Mouse (Mus musculus) lung, embryonic 15.5 days (tissue): Measurements from ENCODE around the gene Fnip2. TPM values are rescaled to one million over a fixed set of nuclear protein-coding genes. Genes with fewer than 3 reads are reported as not detected.

Source experiments
- ATAC-seq: fragments of 200-750 bp; cut with Nextera tagmentation; 2 replicates; pipeline ENCODE4 v1.8.0; 2017; ENCODE audit warnings: moderate number of reproducible peaks, borderline replicate concordance; ENCODE audit not compliant: low FRiP score, low TSS enrichment; ENCODE audit errors: extremely low read depth
- H3K27ac ChIP-seq: fragments of 300-500 bp; sonication (generic); 2 replicates; pipeline ENCODE4 v1.5.1; 2015; ENCODE audit warnings: moderate library complexity, mild to moderate bottlenecking, inconsistent platforms
- H3K27me3 ChIP-seq: fragments of 300-500 bp; sonication (generic); 2 replicates; pipeline ENCODE4 v1.6.1; 2015; ENCODE audit warnings: inconsistent platforms
- H3K36me3 ChIP-seq: fragments of 300-500 bp; sonication (generic); 2 replicates; pipeline ENCODE4 v1.6.1; 2015; ENCODE audit warnings: inconsistent platforms
- H3K4me1 ChIP-seq: fragments of 300-500 bp; sonication (generic); 2 replicates; pipeline ENCODE4 v1.6.1; 2015; ENCODE audit warnings: inconsistent platforms
- H3K4me2 ChIP-seq: fragments of 300-500 bp; sonication (generic); 2 replicates; pipeline ENCODE4 v1.6.1; 2015; ENCODE audit warnings: inconsistent platforms, mild to moderate bottlenecking, moderate library complexity
- H3K4me3 ChIP-seq: fragments of 300-500 bp; sonication (generic); 2 replicates; pipeline ENCODE4 v1.5.1; 2015; ENCODE audit warnings: mild to moderate bottlenecking, inconsistent platforms
- H3K9ac ChIP-seq: fragments of 300-500 bp; sonication (generic); 2 replicates; pipeline ENCODE4 v1.6.1; 2015; ENCODE audit warnings: inconsistent platforms
- H3K9me3 ChIP-seq: fragments of 300-500 bp; sonication (generic); 2 replicates; pipeline ENCODE4 v1.6.1; 2016; ENCODE audit warnings: inconsistent platforms
- WGBS: fragments of 180-500 bp; shearing (Covaris S2); methylation state at CpG from one replicate; pipeline ENCODE4 v1.1.7; 2015; 5-methylcytosine and 5-hydroxymethylcytosine counted together
- polyA plus RNA-seq: library from polyadenylated mRNA; unstranded; fragments of >200 nt; fragmentation: Nextera tagmentation; extraction: Ambion mirVana; gene quantifications from 2 replicates; pipeline ENCODE4 v1.2.1, GENCODE M21; 2015

The Fnip2 gene
- polyA plus RNA-seq, 1 experiment from 2014 or later, result 4.4 TPM

DNA sequence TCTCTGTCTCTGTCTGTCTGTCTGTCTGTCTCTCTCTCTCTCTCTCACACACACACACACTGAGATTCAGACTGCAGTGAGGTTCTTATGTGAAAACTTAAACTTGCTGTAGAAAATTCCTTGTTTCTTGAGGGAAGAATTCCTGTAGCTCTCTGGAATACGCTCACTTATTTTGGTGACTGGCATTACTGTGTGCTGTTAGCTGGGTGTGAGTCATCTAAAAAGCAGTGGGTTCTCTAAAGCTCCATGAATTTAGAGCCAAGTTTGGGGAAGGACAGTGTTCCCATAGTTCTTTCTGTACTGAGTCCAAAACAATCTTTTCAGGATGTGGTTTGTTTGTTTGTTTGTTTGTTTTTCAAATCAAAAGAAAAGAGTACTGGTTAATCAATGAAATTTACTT lies 142.2 kb downstream of the Fnip2 start:
- H3K4me1 ChIP-seq, result no peaks in the 10 kb centered on the region
- no peaks in the 10 kb centered on the region for H3K9me3 ChIP-seq
- WGBS, result 89% methylated on average over 1 of the region's 1 CpGs
- H3K4me2 ChIP-seq, result no peak overlapping the region
- H3K27me3 ChIP-seq, result no peaks in the 10 kb centered on the region
- no peak overlapping the region for H3K4me3 ChIP-seq
- no peak for ATAC-seq
- H3K36me3 ChIP-seq, result no peaks in the 10 kb centered on the region
- no peak overlapping the region for H3K27ac ChIP-seq
- H3K9ac ChIP-seq, result no peak overlapping the region

DNA sequence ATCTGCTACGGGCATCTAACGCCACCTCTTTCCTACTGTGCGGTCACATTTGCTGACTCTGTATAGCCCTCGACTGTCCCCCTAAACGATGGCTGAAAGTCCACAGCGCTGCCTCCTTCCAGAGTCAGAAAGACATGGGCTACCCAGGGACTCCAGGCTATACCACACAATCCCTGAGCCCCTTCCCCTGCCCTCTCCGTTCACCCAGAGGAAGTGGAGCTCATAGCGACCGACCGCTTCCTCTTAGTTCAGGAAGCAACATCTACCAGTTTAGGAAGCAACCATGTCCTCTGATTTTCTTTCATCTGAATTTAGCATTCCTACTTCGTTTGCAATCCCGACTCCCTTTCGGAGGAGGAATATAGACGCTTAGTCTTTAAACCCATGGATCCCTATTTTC lies 148.7 kb downstream of the Fnip2 start:
- Histone ChIP-seq H3K9ac (no peak overlapping the region), H3K4me1 (no peaks in the 10 kb centered on the region), H3K4me3 (no peak overlapping the region), H3K4me2 (no peak overlapping the region), H3K27me3 (no peaks in the 10 kb centered on the region), H3K9me3 (no peaks in the 10 kb centered on the region), H3K36me3 (no peaks in the 10 kb centered on the region), H3K27ac (no peak overlapping the region)
- ATAC-seq, result no peak
- 81% methylated on average over 14 of the region's 14 CpGs for WGBS

DNA sequence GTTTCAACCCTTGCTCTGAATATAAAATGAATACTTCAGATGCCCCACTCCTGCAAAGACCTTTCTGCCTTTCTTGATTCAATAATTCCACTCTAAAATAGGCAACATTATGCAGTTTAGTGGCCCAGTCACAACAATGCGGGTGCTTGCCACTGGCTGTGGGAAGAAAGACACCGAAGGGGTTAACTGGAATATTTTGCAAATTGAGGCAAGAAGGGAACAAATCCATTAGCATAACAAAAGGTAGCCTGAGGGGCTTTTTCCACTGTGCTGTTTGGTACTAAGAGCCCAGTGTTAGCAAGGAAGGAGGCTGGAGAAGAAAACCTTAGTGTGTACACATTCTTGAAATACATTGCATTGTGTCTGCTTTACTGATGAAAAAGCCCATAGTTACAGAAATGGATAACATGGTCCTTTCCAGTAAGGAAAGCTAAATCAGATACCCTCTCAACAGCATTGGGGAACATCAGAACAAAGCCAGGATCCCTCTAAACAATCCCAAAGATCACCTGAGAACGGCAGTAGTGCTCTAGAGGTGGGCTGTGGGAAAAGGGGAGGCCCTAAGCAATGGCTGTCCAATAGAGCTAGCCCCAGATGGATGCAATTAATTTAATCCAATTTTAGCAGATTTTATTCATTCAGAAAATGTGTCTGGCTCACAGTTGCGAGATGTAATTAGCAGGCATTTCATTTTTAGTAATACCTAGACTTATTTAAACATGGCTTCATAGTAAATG lies 150.5 kb downstream of the Fnip2 start:
- WGBS, result 78% methylated on average over 4 of the region's 4 CpGs
- no peak overlapping the region for H3K4me3 ChIP-seq
- no peak overlapping the region for H3K9ac ChIP-seq
- no peaks in the 10 kb centered on the region for H3K4me1 ChIP-seq
- H3K36me3 ChIP-seq, result no peaks in the 10 kb centered on the region
- H3K27ac ChIP-seq, result no peak overlapping the region
- H3K4me2 ChIP-seq, result no peak overlapping the region
- no peaks in the 10 kb centered on the region for H3K9me3 ChIP-seq
- no peak for ATAC-seq
- no peaks in the 10 kb centered on the region for H3K27me3 ChIP-seq

DNA sequence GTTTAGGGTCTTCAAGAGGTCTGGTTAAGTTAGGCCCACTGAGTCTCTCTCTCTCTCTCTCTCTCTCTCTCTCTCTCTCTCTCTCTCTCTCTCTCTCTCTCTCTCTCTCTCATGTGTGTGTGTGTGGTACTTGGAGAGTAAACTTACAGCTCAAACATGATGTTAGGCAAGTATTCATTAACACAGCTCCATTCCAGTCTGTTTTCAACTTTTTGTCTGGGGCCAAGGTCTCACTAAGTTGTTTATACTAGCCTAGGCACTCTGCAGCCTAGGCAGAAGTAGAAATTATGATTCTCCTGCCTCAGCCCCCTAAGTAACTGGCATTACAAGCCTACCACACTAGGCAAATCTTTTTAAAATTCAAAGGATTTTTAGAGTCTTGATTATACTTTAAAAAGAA lies 151.7 kb downstream of the Fnip2 start:
- Histone ChIP-seq H3K4me1 (no peaks in the 10 kb centered on the region), H3K4me3 (no peak overlapping the region), H3K9ac (no peak overlapping the region), H3K4me2 (no peak overlapping the region), H3K27ac (no peak overlapping the region), H3K9me3 (no peaks in the 10 kb centered on the region), H3K27me3 (no peaks in the 10 kb centered on the region), H3K36me3 (no peaks in the 10 kb centered on the region)
- no peak for ATAC-seq

DNA sequence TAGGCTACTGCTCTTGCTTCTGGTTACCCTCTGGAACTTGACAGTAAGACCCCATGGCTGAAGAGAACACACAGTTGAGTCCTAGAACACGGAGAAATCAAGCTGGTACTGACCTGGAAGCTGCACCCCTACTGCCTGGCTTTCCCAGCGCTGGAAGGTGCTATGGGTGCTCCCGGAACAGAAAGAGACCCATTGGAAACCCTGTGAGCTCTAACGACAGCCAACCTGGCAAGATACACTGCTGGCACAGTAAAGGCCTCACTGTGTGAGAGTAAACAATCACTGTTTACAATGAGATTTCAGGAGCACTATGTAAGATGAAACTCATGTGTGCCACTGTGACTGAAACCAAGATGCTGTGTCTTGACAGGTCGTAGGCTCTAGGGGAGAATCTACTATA lies 152.5 kb downstream of the Fnip2 start:
- ATAC-seq, result no peak
- WGBS, result 66% methylated on average over 5 of the region's 5 CpGs
- H3K4me2 ChIP-seq, result no peak overlapping the region

DNA sequence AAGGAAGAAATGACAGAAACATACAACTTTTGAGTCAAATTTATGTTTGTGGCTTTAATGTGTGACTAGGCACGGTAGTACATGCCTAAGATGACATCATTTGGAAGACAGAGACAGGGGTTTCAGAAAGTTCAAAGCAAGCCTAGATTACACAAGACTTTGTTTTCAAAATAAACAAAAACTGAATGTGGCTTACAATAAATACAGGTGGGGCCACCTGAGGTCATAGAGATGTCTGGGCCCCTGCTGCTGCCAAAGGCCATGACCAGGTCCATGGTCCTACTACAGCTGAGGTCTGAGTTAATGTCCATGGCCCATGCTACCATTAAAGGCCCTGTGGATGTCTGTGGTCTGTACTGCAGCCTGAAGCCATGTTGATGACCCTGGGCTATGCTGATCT lies 154.1 kb downstream of the Fnip2 start:
- 81% methylated on average over 1 of the region's 1 CpGs for WGBS
- Histone ChIP-seq H3K27ac (no peak overlapping the region), H3K9me3 (no peaks in the 10 kb centered on the region), H3K27me3 (no peaks in the 10 kb centered on the region), H3K4me2 (no peak overlapping the region), H3K9ac (no peak overlapping the region), H3K36me3 (no peaks in the 10 kb centered on the region), H3K4me1 (0 out of 2 replicates have a peak, but pooled peaks cover 4% of the 10 kb centered on the region), H3K4me3 (no peak overlapping the region)
- ATAC-seq, result no peak

More for the DNA sequence above, 152.5 kb downstream of the Fnip2 start:
- no peak overlapping the region for H3K9ac ChIP-seq
- H3K4me3 ChIP-seq, result no peak overlapping the region
- H3K9me3 ChIP-seq, result no peaks in the 10 kb centered on the region
- no peak overlapping the region for H3K27ac ChIP-seq
- no peaks in the 10 kb centered on the region for H3K27me3 ChIP-seq
- 0 out of 2 replicates have a peak, but pooled peaks cover 4% of the 10 kb centered on the region for H3K4me1 ChIP-seq
- no peaks in the 10 kb centered on the region for H3K36me3 ChIP-seq

DNA sequence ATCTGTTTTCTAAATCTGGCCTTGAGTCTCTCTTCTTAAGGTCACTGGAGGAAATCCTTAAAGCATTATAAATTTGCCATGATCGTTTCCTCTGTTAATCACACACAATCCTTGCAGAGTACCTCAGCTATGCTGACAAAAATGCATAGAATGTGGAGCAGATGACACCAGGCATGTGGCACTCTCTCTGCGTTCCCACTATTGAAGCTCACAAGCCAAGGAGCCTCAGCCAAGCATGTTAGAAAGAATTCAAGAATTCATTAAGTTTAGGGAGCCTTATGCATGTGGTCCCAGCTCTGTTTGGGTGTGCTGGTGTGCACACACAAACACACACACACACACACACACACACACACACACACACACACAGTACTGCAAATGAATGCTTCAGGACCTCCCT lies 155.9 kb downstream of the Fnip2 start:
- H3K27ac ChIP-seq, result no peak overlapping the region
- H3K9me3 ChIP-seq, result no peaks in the 10 kb centered on the region
- H3K36me3 ChIP-seq, result no peaks in the 10 kb centered on the region
- no peak overlapping the region for H3K9ac ChIP-seq
- ATAC-seq, result no peak
- H3K27me3 ChIP-seq, result no peaks in the 10 kb centered on the region
- 42% methylated on average over 2 of the region's 2 CpGs for WGBS
- H3K4me2 ChIP-seq, result no peak overlapping the region
- 0 out of 2 replicates have a peak, but pooled peaks cover 4% of the 10 kb centered on the region for H3K4me1 ChIP-seq
- H3K4me3 ChIP-seq, result no peak overlapping the region

DNA sequence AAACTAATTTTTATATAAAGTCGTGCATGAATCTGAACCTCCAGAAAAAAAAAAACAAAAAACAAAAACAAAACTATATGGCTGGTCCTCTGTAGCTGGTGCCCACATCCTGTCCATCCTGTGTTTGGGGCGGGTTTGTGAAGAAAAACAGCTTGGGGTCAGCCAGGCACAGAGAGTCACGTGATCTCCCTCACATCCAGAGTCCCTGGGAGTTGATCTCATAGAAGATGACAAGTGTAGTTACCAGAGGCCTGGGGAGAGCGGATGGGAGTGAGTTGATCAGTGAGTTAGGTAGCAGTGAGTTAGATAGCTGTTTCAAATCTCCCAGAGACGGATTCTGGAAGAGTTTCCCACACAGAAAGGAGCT lies 157.0 kb downstream of the Fnip2 start:
- 34% methylated on average over 5 of the region's 5 CpGs for WGBS
- Histone ChIP-seq H3K4me2 (no peak overlapping the region), H3K4me1 (0 out of 2 replicates have a peak, but pooled peaks cover 4% of the 10 kb centered on the region), H3K27me3 (no peaks in the 10 kb centered on the region), H3K27ac (no peak overlapping the region), H3K9ac (no peak overlapping the region), H3K36me3 (no peaks in the 10 kb centered on the region), H3K9me3 (no peaks in the 10 kb centered on the region), H3K4me3 (no peak overlapping the region)
- no peak for ATAC-seq

DNA sequence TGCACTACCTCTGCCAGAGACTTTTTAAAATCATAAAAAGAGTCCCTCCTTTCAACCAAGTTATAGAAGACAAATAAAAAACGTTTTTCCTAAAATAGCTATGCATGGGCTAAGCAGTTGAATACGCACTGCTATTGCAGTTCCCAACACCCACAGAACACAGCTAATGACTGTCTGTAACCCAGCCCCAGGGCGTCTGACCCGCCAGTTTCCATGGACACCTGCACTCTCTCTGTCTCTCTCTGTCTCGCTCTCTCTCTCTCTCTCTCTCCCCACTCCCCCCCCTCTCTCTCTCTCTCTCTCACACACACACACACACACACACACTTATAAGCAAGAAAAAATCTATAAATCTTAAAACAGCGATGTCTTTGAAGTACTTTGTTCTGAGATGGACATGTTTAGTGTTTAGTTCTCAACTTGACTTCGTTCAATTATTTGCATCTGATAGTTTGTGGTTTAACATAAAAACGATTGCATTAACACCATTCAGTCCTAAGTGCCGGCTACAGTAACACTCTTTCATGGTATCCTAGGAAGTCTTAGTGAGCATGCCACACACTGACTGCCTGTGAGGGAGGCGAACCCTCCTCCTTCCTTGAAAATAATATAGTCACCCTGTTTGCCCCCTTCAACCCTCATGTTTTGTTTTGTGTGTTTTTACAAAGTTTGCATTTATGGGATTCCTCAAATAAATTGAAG lies 157.5 kb downstream of the Fnip2 start:
- Histone ChIP-seq H3K27me3 (no peaks in the 10 kb centered on the region), H3K9me3 (no peaks in the 10 kb centered on the region), H3K4me2 (no peak overlapping the region), H3K36me3 (no peaks in the 10 kb centered on the region), H3K9ac (no peak overlapping the region), H3K4me3 (no peak overlapping the region), H3K27ac (no peak overlapping the region), H3K4me1 (0 out of 2 replicates have a peak, but pooled peaks cover 4% of the 10 kb centered on the region)
- 36% methylated on average over 10 of the region's 10 CpGs for WGBS
- ATAC-seq, result no peak

DNA sequence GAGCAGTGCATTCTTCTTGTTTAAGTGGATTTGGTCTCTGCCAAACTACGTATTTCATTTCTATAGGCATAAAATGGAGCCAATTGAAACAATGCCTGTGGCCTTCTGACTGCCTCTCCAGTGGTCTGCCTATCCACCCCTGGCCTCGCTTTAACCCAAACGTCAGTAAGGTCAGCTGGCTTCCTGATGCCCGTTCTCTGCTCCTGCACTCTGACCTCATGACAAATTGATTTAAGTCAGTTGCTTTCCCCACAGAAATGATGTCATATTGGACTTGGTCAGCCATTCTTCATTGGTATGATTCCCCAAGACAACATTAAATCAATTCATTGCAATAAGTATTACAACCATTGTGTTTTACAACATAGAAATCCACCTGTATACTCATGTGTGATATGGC lies 159.1 kb downstream of the Fnip2 start:
- no peak for ATAC-seq
- 52% methylated on average over 4 of the region's 4 CpGs for WGBS

More for the DNA sequence above, 159.1 kb downstream of the Fnip2 start:
- Histone ChIP-seq H3K9me3 (no peaks in the 10 kb centered on the region), H3K9ac (no peak overlapping the region), H3K4me3 (no peak overlapping the region), H3K36me3 (no peaks in the 10 kb centered on the region), H3K27ac (no peak overlapping the region), H3K4me1 (0 out of 2 replicates have a peak, but pooled peaks cover 4% of the 10 kb centered on the region), H3K27me3 (no peaks in the 10 kb centered on the region), H3K4me2 (no peak overlapping the region)
